Mouse (Mus musculus): ENCODE measurements around the gene Vti1a. TPM values are rescaled to one million over a fixed set of nuclear protein-coding genes. Genes with fewer than 3 reads are reported as not detected.

Gene Vti1a
- polyA plus RNA-seq, 1 experiment from 2014 or later = 42.1 TPM

DNA sequence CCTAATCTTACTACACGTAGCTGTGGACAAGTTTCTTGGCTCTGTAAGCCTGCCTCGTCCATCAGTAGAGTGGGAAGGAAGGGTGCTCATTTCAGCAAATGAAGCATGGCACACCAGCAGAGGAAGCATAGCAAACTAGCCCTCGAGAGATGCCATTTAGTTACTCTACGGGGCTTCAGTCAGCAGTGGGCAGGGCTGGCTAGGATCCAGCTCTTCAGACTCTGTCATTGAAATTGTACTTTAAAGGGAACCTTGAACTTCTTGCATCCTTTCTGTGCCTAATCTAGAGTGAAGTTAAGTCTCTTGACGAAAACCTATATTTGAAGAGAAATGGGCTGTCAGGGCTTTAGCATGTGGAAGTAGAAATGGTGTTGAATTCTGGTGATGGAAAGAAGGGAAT is 3.4 kb downstream of the Vti1a start:
- Histone ChIP-seq H3K9me3 (replicated peaks; ENCODE audit: control insufficient read depth, low read length, poor library complexity, severe bottlenecking) (no peaks in the 10 kb centered on the region), H3K4me1 (ENCODE audit: control insufficient read depth, insufficient read depth, low read length) (peaks cover 18% of the 10 kb centered on the region), H3K27me3 (ENCODE audit: control insufficient read depth, insufficient read depth, low read depth, low read length) (no peaks in the 10 kb centered on the region), H3K36me3 (ENCODE audit: control insufficient read depth, insufficient read depth, low read length) (peaks cover 9% of the 10 kb centered on the region; the same call in 1 of the 2 replicates), H3K4me2 (ENCODE audit: low read length) (no peak overlapping the region), H3K9ac (ENCODE audit: low read depth, low read length) (no peak overlapping the region), H3K4me3 (ENCODE audit: low read depth, low read length) (no peak overlapping the region), H3K27ac (ENCODE audit: low read length) (no peak overlapping the region)
- ATAC-seq = no peak
- WGBS = 84% methylated on average over 5 of the region's 5 CpGs

GRCm38 (mm10) chr19:55322604-55323003 is 6.5 kb downstream of the Vti1a start:
- Histone ChIP-seq H3K4me2 (ENCODE audit: low read length) (no peak overlapping the region), H3K9ac (ENCODE audit: low read depth, low read length) (no peak overlapping the region)
- no peak for ATAC-seq

GRCm38 (mm10) chr19:55327510-55327909 is 11.4 kb downstream of the Vti1a start:
- Histone ChIP-seq H3K9me3 (replicated peaks; ENCODE audit: control insufficient read depth, low read length, poor library complexity, severe bottlenecking) (no peaks in the 10 kb centered on the region), H3K27ac (ENCODE audit: low read length) (no peak overlapping the region), H3K9ac (ENCODE audit: low read depth, low read length) (no peak overlapping the region), H3K4me2 (ENCODE audit: low read length) (no peak overlapping the region), H3K27me3 (ENCODE audit: control insufficient read depth, insufficient read depth, low read depth, low read length) (no peaks in the 10 kb centered on the region), H3K4me3 (ENCODE audit: low read depth, low read length) (no peak overlapping the region), H3K36me3 (ENCODE audit: control insufficient read depth, insufficient read depth, low read length) (peaks cover 26% of the 10 kb centered on the region), H3K4me1 (ENCODE audit: control insufficient read depth, insufficient read depth, low read length) (no peaks in the 10 kb centered on the region)
- WGBS = 90% methylated on average over 4 of the region's 4 CpGs
- ATAC-seq = no peak

More at GRCm38 (mm10) chr19:55322604-55323003, 6.5 kb downstream of the Vti1a start:
- Histone ChIP-seq H3K4me3 (ENCODE audit: low read depth, low read length) (no peak overlapping the region), H3K27ac (ENCODE audit: low read length) (no peak overlapping the region), H3K27me3 (ENCODE audit: control insufficient read depth, insufficient read depth, low read depth, low read length) (no peaks in the 10 kb centered on the region), H3K4me1 (ENCODE audit: control insufficient read depth, insufficient read depth, low read length) (peaks cover 3% of the 10 kb centered on the region), H3K36me3 (ENCODE audit: control insufficient read depth, insufficient read depth, low read length) (peaks cover 13% of the 10 kb centered on the region), H3K9me3 (replicated peaks; ENCODE audit: control insufficient read depth, low read length, poor library complexity, severe bottlenecking) (no peaks in the 10 kb centered on the region)
- WGBS = 95% methylated on average over 8 of the region's 8 CpGs

DNA sequence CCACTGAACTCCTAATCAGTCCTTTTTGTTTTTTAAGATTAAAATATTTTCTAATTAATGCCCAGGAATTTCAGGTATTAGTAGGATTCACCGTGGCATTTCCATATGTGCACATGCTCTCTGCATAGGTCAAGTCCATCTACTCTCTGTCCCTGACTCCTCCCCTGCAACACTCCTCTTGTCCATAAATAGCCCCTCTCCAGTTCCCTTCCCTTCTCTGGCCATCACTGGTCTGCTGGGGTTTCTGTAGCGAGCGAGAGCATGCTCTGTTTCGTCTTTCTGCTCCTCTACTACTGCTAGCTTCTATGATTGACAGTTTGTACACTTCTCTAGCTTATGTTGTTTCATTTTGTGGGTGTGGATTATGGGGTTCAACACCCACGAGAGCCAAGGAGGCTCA is 15.7 kb downstream of the Vti1a start:
- no peak for ATAC-seq
- peaks cover 4% of the 10 kb centered on the region for H3K4me1 ChIP-seq (ENCODE audit: control insufficient read depth, insufficient read depth, low read length)
- no peaks in the 10 kb centered on the region for H3K27me3 ChIP-seq (ENCODE audit: control insufficient read depth, insufficient read depth, low read depth, low read length)
- no peaks in the 10 kb centered on the region for H3K9me3 ChIP-seq (replicated peaks; ENCODE audit: control insufficient read depth, low read length, poor library complexity, severe bottlenecking)
- H3K4me2 ChIP-seq (ENCODE audit: low read length) = no peak overlapping the region
- no peak overlapping the region for H3K9ac ChIP-seq (ENCODE audit: low read depth, low read length)
- WGBS = 96% methylated on average over 5 of the region's 5 CpGs
- no peak overlapping the region for H3K27ac ChIP-seq (ENCODE audit: low read length)
- H3K36me3 ChIP-seq (ENCODE audit: control insufficient read depth, insufficient read depth, low read length) = peaks cover 13% of the 10 kb centered on the region; the same call in 1 of the 2 replicates
- H3K4me3 ChIP-seq (ENCODE audit: low read depth, low read length) = no peak overlapping the region

DNA sequence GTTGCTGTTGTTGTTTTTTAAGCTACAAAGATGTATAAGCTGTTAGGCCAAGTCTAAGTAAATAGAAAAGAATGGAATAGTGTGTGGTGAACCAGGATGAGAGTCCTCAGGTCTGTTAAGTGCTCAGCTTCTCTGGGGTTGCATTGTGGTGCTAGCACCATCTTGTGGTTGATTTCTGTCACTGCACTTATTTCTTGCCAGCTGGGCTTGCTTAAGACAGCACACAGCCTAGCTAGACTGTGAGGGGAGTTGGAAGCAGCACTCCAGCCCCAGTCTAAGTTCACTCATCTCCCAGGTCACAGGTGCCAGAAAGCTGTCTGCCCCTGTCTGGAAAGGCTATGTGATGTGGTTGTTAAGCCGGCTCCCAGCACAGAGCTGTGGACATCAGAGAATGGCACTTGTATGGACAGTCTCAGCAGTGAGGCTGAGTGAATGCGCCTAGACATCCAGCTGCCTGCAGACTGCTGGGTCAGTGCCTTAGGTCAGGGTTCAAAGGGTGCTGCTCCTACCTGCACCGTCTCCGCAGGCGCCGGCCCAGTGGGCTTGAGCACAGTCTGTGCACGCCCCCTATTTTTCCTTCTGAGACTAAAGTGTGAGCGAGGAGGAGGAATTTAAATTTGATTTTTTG is 16.7 kb downstream of the Vti1a start:
- H3K4me1 ChIP-seq (ENCODE audit: control insufficient read depth, insufficient read depth, low read length) = peaks cover 11% of the 10 kb centered on the region
- WGBS = 87% methylated on average over 8 of the region's 8 CpGs

GRCm38 (mm10) chr19:55335881-55336280 is 19.8 kb downstream of the Vti1a start:
- ATAC-seq = no peak
- no peak overlapping the region for H3K4me2 ChIP-seq (ENCODE audit: low read length)
- WGBS = 93% methylated on average over 1 of the region's 1 CpGs
- H3K27me3 ChIP-seq (ENCODE audit: control insufficient read depth, insufficient read depth, low read depth, low read length) = no peaks in the 10 kb centered on the region
- no peak overlapping the region for H3K9ac ChIP-seq (ENCODE audit: low read depth, low read length)
- H3K9me3 ChIP-seq (replicated peaks; ENCODE audit: control insufficient read depth, low read length, poor library complexity, severe bottlenecking) = no peaks in the 10 kb centered on the region
- H3K36me3 ChIP-seq (ENCODE audit: control insufficient read depth, insufficient read depth, low read length) = no peaks in the 10 kb centered on the region
- H3K27ac ChIP-seq (ENCODE audit: low read length) = no peak overlapping the region
- H3K4me1 ChIP-seq (ENCODE audit: control insufficient read depth, insufficient read depth, low read length) = peaks cover 11% of the 10 kb centered on the region
- H3K4me3 ChIP-seq (ENCODE audit: low read depth, low read length) = no peak overlapping the region

More for the DNA sequence above, 16.7 kb downstream of the Vti1a start:
- ATAC-seq = peak; percentile 63
- no peak overlapping the region for H3K9ac ChIP-seq (ENCODE audit: low read depth, low read length)
- H3K36me3 ChIP-seq (ENCODE audit: control insufficient read depth, insufficient read depth, low read length) = peaks cover 13% of the 10 kb centered on the region; the same call in 1 of the 2 replicates
- H3K4me3 ChIP-seq (ENCODE audit: low read depth, low read length) = no peak overlapping the region
- H3K9me3 ChIP-seq (replicated peaks; ENCODE audit: control insufficient read depth, low read length, poor library complexity, severe bottlenecking) = no peaks in the 10 kb centered on the region
- no peak overlapping the region for H3K27ac ChIP-seq (ENCODE audit: low read length)
- no peak overlapping the region for H3K4me2 ChIP-seq (ENCODE audit: low read length)
- no peaks in the 10 kb centered on the region for H3K27me3 ChIP-seq (ENCODE audit: control insufficient read depth, insufficient read depth, low read depth, low read length)

DNA sequence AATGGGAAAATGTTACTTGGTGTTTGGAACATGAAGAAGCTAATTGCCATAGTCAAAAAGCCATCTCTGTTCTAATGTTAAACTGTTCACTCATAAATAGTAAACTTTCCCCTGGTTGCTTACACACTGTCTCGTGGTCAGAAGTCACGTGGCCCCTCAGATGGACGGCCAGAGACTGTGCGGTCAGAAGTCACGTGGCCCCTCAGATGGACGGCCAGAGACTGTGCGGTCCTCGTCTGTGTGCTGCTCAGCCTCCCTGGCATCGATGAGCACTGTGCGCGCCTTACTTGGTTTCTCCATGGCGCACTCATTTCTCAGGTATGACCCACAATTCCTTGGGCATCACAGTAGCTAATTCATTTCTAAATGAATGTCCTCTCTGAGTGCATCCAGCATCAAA is 20.3 kb downstream of the Vti1a start:
- H3K27me3 ChIP-seq (ENCODE audit: control insufficient read depth, insufficient read depth, low read depth, low read length) = no peaks in the 10 kb centered on the region
- H3K9me3 ChIP-seq (replicated peaks; ENCODE audit: control insufficient read depth, low read length, poor library complexity, severe bottlenecking) = no peaks in the 10 kb centered on the region
- peaks cover 14% of the 10 kb centered on the region for H3K4me1 ChIP-seq (ENCODE audit: control insufficient read depth, insufficient read depth, low read length)
- no peaks in the 10 kb centered on the region for H3K36me3 ChIP-seq (ENCODE audit: control insufficient read depth, insufficient read depth, low read length)
- H3K4me2 ChIP-seq (ENCODE audit: low read length) = no peak overlapping the region
- 71% methylated on average over 12 of the region's 12 CpGs for WGBS
- H3K9ac ChIP-seq (ENCODE audit: low read depth, low read length) = no peak overlapping the region
- H3K27ac ChIP-seq (ENCODE audit: low read length) = peak overlapping the region; percentile 57
- no peak for ATAC-seq
- H3K4me3 ChIP-seq (ENCODE audit: low read depth, low read length) = no peak overlapping the region

DNA sequence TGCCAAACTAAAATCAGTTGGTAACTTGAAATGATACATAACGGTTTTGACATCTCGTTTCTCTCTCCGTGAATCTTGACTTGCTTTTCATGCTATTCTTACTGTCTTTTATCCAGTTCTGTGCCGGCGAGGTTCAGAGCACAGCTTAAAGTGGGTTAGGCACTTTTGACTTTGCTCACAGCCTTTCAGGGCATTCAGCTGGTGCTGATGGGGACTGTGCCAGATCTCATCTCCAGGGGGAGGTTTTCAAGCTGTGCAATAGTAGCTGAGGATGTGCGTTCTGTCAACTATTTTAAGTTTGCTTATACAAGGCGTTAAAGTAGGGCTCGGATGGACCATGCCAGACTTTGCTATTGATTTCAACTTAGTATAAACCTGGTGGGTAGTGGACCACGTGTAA is 21.0 kb downstream of the Vti1a start:
- peak; percentile 56; the same call in 1 of the 2 replicates for ATAC-seq
- Histone ChIP-seq H3K36me3 (ENCODE audit: control insufficient read depth, insufficient read depth, low read length) (no peaks in the 10 kb centered on the region), H3K27me3 (ENCODE audit: control insufficient read depth, insufficient read depth, low read depth, low read length) (no peaks in the 10 kb centered on the region), H3K4me2 (ENCODE audit: low read length) (no peak overlapping the region), H3K9ac (ENCODE audit: low read depth, low read length) (no peak overlapping the region), H3K4me3 (ENCODE audit: low read depth, low read length) (no peak overlapping the region), H3K4me1 (ENCODE audit: control insufficient read depth, insufficient read depth, low read length) (peaks cover 19% of the 10 kb centered on the region), H3K27ac (ENCODE audit: low read length) (peak overlapping the region; percentile 57), H3K9me3 (replicated peaks; ENCODE audit: control insufficient read depth, low read length, poor library complexity, severe bottlenecking) (no peaks in the 10 kb centered on the region)
- 53% methylated on average over 9 of the region's 9 CpGs for WGBS

DNA sequence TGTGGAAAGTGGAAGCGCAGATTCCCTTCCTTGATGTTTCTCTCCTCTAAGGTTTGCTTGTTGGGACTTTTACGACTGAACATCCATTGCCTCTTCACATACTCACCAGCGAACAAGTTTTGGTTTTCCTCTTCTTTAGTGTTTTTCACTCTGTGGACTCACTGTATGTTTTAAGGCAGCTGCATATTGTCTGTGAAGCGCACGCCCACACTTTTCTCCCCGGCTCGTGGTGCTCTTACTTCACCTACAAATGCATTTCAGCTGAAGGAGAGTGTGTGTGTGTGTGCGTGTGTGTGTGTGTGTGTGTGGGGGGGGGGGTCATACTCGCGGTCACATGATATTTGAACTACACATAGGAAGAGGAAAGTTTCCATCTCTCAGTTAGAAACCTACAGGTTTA is 21.6 kb downstream of the Vti1a start:
- no peak overlapping the region for H3K27ac ChIP-seq (ENCODE audit: low read length)
- 86% methylated on average over 10 of the region's 10 CpGs for WGBS
- no peak overlapping the region for H3K4me2 ChIP-seq (ENCODE audit: low read length)
- no peaks in the 10 kb centered on the region for H3K9me3 ChIP-seq (replicated peaks; ENCODE audit: control insufficient read depth, low read length, poor library complexity, severe bottlenecking)
- H3K4me1 ChIP-seq (ENCODE audit: control insufficient read depth, insufficient read depth, low read length) = peaks cover 19% of the 10 kb centered on the region
- H3K9ac ChIP-seq (ENCODE audit: low read depth, low read length) = no peak overlapping the region
- no peaks in the 10 kb centered on the region for H3K36me3 ChIP-seq (ENCODE audit: control insufficient read depth, insufficient read depth, low read length)
- no peaks in the 10 kb centered on the region for H3K27me3 ChIP-seq (ENCODE audit: control insufficient read depth, insufficient read depth, low read depth, low read length)
- no peak for ATAC-seq
- no peak overlapping the region for H3K4me3 ChIP-seq (ENCODE audit: low read depth, low read length)

All from midbrain, embryonic 16.5 days (tissue).